Mouse (Mus musculus) limb, embryonic 14.5 days (tissue): ENCODE data around the gene BC048562. TPM values are rescaled to one million over a fixed set of nuclear protein-coding genes. Genes with fewer than 3 reads are reported as not detected.

Experiments used
- ATAC-seq: fragments of 200-750 bp; cut with Nextera tagmentation; 2 replicates; pipeline ENCODE4 v1.8.0; 2017; ENCODE audit warnings: low read depth, moderate number of reproducible peaks, moderate TSS enrichment; ENCODE audit not compliant: low FRiP score
- DNase-seq: peaks from one replicate; pipeline ENCODE4 v3.0.0-alpha.2; 2015; ENCODE audit warnings: low spot score
- H3K27ac ChIP-seq: fragments of 300-500 bp; sonication (generic); replicated peaks from 2 replicates; pipeline ENCODE4 v1.5.1; 2014; ENCODE audit warnings: low read depth, mild to moderate bottlenecking, low read length, moderate library complexity, mixed read lengths
- H3K27me3 ChIP-seq: fragments of 300-500 bp; sonication (generic); 2 replicates; pipeline ENCODE4 v1.6.1; 2014; ENCODE audit warnings: low read length, mixed read lengths; ENCODE audit not compliant: control insufficient read depth, insufficient read depth
- H3K36me3 ChIP-seq: fragments of 300-500 bp; sonication (generic); 2 replicates; pipeline ENCODE4 v1.6.1; 2014; ENCODE audit warnings: mild to moderate bottlenecking, low read length, moderate library complexity, mixed read lengths; ENCODE audit not compliant: control insufficient read depth, insufficient read depth
- H3K4me1 ChIP-seq: fragments of 300-500 bp; sonication (generic); 2 replicates; pipeline ENCODE4 v1.6.1; 2014; ENCODE audit warnings: antibody characterized with exemption, low read length, mixed read lengths; ENCODE audit not compliant: control insufficient read depth, insufficient read depth
- H3K4me2 ChIP-seq: fragments of 300-500 bp; sonication (generic); replicated peaks from 2 replicates; pipeline ENCODE4 v1.6.1; 2014; ENCODE audit warnings: low read depth, mild to moderate bottlenecking, low read length, moderate library complexity; ENCODE audit not compliant: severe bottlenecking
- H3K4me3 ChIP-seq: fragments of 300-500 bp; sonication (generic); replicated peaks from 2 replicates; pipeline ENCODE4 v1.5.1; 2014; ENCODE audit warnings: low read length
- H3K9ac ChIP-seq: fragments of 300-500 bp; sonication (generic); 2 replicates; pipeline ENCODE4 v1.6.1; 2014; ENCODE audit warnings: mild to moderate bottlenecking, low read depth, low read length, moderate library complexity; ENCODE audit not compliant: severe bottlenecking
- H3K9me3 ChIP-seq: fragments of 300-500 bp; sonication (generic); 2 replicates; pipeline ENCODE4 v1.6.1; 2016; ENCODE audit warnings: low read length; ENCODE audit not compliant: control insufficient read depth
- POLR2A ChIP-seq: fragments of 200-500 bp; IDR thresholded peaks from 2 replicates; pipeline ENCODE4 v1.8.0; 2012; ENCODE audit warnings: inconsistent platforms, mild to moderate bottlenecking, moderate library complexity, borderline replicate concordance; ENCODE audit not compliant: insufficient read depth, insufficient read length; ENCODE audit errors: extremely low read depth
- WGBS: fragments of 180-500 bp; shearing (Covaris S2); extraction: QIAGEN DNeasy Blood & Tissue Kit; methylation state at CpG from one replicate; pipeline ENCODE4 v1.1.7; 2014; 5-methylcytosine and 5-hydroxymethylcytosine counted together
- polyA plus RNA-seq, 2 experiments: library from polyadenylated mRNA; depleted of rRNA in 1 of 2; stranded (reverse) in 1 of 2; unstranded in 1 of 2; fragments of >200 nt; fragmentation: Nextera tagmentation in 1 of 2; extraction: Ambion mirVana in 1 of 2; gene quantifications; 2 replicates each; pipeline versions ENCODE4 v1.2.1 to v1.2.3; 2012 to 2014

BC048562 gene
- polyA plus RNA-seq, 2 experiments: not detected

- no peaks in the 10 kb centered on the region for H3K27me3 ChIP-seq
- TF ChIP-seq POLR2A: no peak
- H3K4me2 ChIP-seq: peak overlapping the region; percentile 76
- no peaks in the 10 kb centered on the region for H3K9me3 ChIP-seq
- H3K27ac ChIP-seq: peak overlapping the region; percentile 21
- WGBS: 63% methylated on average over 21 of the region's 21 CpGs
- H3K4me3 ChIP-seq: peak overlapping the region; percentile 61
- peaks cover 18% of the 10 kb centered on the region for H3K36me3 ChIP-seq
- H3K4me1 ChIP-seq: peaks cover 33% of the 10 kb centered on the region
- H3K9ac ChIP-seq: 0 out of 2 replicates have a peak overlapping the region, but pooled peaks have one; percentile 14
- ATAC-seq (peak; percentile 23), DNase-seq (peak; percentile 84)
These were observed 14.2 kb downstream of the BC048562 start for GRCm38 (mm10) chr9:108450292-108451169.

GRCm38 (mm10) chr9:108451170-108451493 is 14.8 kb downstream of the BC048562 start:
- ATAC-seq (no peak), DNase-seq (no peak)
- no peaks in the 10 kb centered on the region for H3K27me3 ChIP-seq
- H3K4me2 ChIP-seq: peak overlapping the region; percentile 76
- no peak overlapping the region for H3K27ac ChIP-seq
- H3K9me3 ChIP-seq: no peaks in the 10 kb centered on the region
- no peak for TF ChIP-seq POLR2A
- 0 out of 2 replicates have a peak overlapping the region, but pooled peaks have one; percentile 65 for H3K9ac ChIP-seq
- peaks cover 18% of the 10 kb centered on the region for H3K36me3 ChIP-seq
- WGBS: 80% methylated on average over 6 of the region's 6 CpGs
- H3K4me1 ChIP-seq: peaks cover 33% of the 10 kb centered on the region
- peak overlapping the region; percentile 61 for H3K4me3 ChIP-seq

GRCm38 (mm10) chr9:108451519-108452160 is 15.4 kb downstream of the BC048562 start:
- Histone ChIP-seq H3K27me3 (no peaks in the 10 kb centered on the region), H3K9ac (peak overlapping the region; percentile 65), H3K36me3 (peaks cover 18% of the 10 kb centered on the region), H3K4me3 (peak overlapping the region; percentile 61), H3K27ac (peak overlapping the region; percentile 82), H3K4me2 (peak overlapping the region; percentile 76), H3K9me3 (no peaks in the 10 kb centered on the region), H3K4me1 (peaks cover 33% of the 10 kb centered on the region)
- DNase-seq (no peak), ATAC-seq (no peak)
- TF ChIP-seq POLR2A: no peak
- WGBS: 40% methylated on average over 6 of the region's 6 CpGs

- WGBS: under 1% methylated on average over 38 of the region's 40 CpGs
- H3K9ac ChIP-seq: peak overlapping the region; percentile 65
- no peaks in the 10 kb centered on the region for H3K27me3 ChIP-seq
- H3K4me1 ChIP-seq: peaks cover 33% of the 10 kb centered on the region
- DNase-seq (peak; percentile 95), ATAC-seq (peak; percentile 94)
- H3K4me3 ChIP-seq: peak overlapping the region; percentile 61
- H3K9me3 ChIP-seq: no peaks in the 10 kb centered on the region
- peak overlapping the region; percentile 82 for H3K27ac ChIP-seq
- peak overlapping the region; percentile 76 for H3K4me2 ChIP-seq
- TF ChIP-seq POLR2A: 0 out of 2 replicates have a peak, but pooled peaks have one; percentile 33
- peaks cover 18% of the 10 kb centered on the region for H3K36me3 ChIP-seq
These were observed 16.1 kb downstream of the BC048562 start for GRCm38 (mm10) chr9:108452291-108452906.

GRCm38 (mm10) chr9:108452911-108453310 is 16.6 kb downstream of the BC048562 start:
- Histone ChIP-seq H3K9me3 (no peaks in the 10 kb centered on the region), H3K4me2 (peak overlapping the region; percentile 76), H3K9ac (peak overlapping the region; percentile 65), H3K4me3 (peak overlapping the region; percentile 61), H3K36me3 (peaks cover 13% of the 10 kb centered on the region), H3K27me3 (no peaks in the 10 kb centered on the region), H3K27ac (peak overlapping the region; percentile 82), H3K4me1 (peaks cover 33% of the 10 kb centered on the region)
- no peak for TF ChIP-seq POLR2A
- ATAC-seq (no peak), DNase-seq (no peak)
- 29% methylated on average over 6 of the region's 6 CpGs for WGBS
